Mouse (Mus musculus): ENCODE measurements around the gene D430042O09Rik.

DNA sequence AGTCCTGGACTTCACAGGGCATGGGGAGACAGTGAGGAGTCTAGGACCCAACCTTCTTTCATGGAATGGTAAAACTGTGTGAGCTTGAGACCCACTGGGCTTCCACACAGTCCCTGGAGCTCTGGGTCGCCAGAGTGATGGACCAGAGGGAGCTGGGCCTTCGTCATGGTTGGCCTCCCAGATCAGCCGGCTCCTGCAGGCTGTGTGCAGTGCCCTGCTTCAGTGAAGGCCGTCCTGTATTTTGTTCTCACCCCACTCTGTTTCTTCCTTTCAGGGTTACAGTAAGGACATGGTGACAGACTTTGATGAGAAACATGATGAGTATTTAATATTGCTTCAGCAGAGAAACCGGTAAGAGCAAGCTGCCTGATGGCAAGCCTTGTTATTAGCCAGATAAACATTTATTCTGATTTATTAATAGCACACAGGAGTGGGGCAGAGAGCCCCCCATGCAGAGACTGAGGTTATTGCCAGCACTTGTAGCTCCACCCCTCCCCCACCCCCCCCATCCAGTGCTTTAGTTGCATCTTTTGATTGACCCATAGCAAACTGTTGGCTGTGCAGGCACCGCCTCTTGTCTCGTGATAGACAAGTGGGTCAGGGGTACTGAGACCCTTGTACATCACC is 45.1 kb downstream of the D430042O09Rik start:
- TF ChIP-seq EP300 (IDR thresholded peaks at IDR 0.05; ENCODE audit: low read length) (no peak), CTCF (conservative IDR thresholded peaks at IDR 0.05 in 1 of 2, IDR thresholded peaks at IDR 0.05 in 1 of 2; ENCODE audit: low read depth in 2 of 2, low read length in 2 of 2) (no peak), HCFC1 (IDR thresholded peaks at IDR 0.05; ENCODE audit: low read depth, low read length) (no peak), ELF1 (IDR thresholded peaks at IDR 0.05; ENCODE audit: low read depth, low read length) (no peak), KAT2A (IDR thresholded peaks at IDR 0.05; ENCODE audit: insufficient replicate concordance, low read length) (no peak), USF2 (conservative IDR thresholded peaks at IDR 0.05; ENCODE audit: low read depth, low read length) (no peak), MAX (IDR thresholded peaks at IDR 0.05; ENCODE audit: low read length) (no peak), MEF2A (IDR thresholded peaks at IDR 0.05; ENCODE audit: borderline replicate concordance, low read depth, low read length) (no peak), MAFK (IDR thresholded peaks at IDR 0.05; ENCODE audit: insufficient replicate concordance, low read length) (no peak)
